Mouse (Mus musculus) layer of hippocampus, postnatal 14 days (tissue): ENCODE measurements around the gene Gm10964. TPM values are rescaled to one million over a fixed set of nuclear protein-coding genes. Genes with fewer than 3 reads are reported as not detected.

ENCODE experiments used
- DNase-seq, 2 experiments: peaks; one replicate each; pipeline ENCODE4 v3.0.0; 2021 to 2022; ENCODE audit warnings: low spot score in 2 of 2, mixed read lengths in 1 of 2
- long read RNA-seq, 2 experiments: library from polyadenylated mRNA; stranded (forward); transcript quantifications; one replicate each; pipeline ENCODE4 v2.0.0; 2021
- total RNA-seq, 2 experiments: library from RNA; stranded (reverse); gene quantifications; 2 replicates each; pipeline ENCODE4 v1.2.3; 2021

Gm10964 gene
- total RNA-seq, result not detected
- long read RNA-seq, experiment 1, partial matches to known transcripts, result 0 of 5 reads
- long read RNA-seq, experiment 1, other reads (novel, unspliced or antisense), result 5 of 5 reads
- long read RNA-seq, experiment 2, partial matches to known transcripts, result 0 of 7 reads
- long read RNA-seq, experiment 2, other reads (novel, unspliced or antisense), result 7 of 7 reads

DNA sequence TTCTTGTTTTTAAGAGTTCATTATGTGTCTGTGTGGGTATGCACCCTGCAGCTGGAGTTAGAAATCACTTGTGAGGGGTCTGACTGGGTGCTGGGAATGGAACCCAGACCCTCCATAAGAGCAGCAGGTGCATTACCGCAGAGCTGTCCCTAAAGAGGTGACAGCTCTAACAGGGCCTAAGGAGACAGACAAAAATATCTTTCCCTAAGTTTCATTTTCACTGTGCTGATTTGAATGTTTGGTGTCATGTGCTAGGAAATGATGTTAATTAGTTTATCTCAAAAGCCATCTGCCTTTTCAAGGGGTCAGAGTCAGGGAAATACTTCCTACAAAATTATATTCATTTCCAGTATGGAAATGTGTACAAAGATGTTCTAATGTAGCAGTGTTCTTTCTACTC is at the start of gene Gm10964:
Gene Gm10964, plus strand, starts transcription at position 38 of the 400 bp plus-strand sequence.
- DNase-seq, result no peak

DNA sequence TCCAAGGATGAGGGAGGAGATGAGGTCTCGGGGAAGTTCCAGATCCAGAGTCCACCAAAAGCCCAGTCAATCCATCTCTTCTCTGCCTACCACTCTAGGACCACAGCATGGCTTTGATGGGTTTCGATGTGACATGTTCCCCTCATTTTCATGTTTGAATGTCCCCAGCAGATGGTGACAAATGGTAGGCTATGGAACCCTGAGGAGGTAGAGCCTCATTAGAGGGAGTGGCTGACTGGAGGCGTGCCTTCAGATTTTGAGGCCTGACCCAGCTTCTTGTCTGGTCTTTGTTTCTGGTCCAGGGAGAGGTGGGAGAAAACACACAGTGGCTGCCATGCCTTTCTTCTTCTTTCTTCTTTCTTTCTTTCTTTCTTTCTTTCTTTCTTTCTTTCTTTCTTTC is 48.7 kb upstream of the Gm10964 start:
- DNase-seq, result peak in 1 of 2 experiments; percentile 16

DNA sequence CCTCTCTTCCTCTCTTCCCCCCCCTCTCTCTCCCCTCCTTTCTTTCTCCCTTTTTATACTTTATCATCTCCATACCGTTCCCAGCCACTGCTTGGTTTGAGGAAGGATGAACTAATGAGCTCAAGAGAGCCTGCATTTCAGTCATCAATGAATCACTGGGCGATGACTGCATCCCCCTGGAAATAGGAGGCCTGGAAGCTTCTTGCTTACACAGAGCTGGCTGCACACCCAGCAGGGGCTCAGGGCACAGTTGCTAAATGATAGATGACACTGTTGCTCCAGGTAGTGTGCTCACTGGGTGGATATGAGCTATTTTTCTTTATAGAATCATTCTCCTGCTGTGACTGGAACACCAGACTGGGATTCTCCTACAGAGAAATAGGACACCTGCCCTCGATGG is 43.6 kb upstream of the Gm10964 start:
- no peak for DNase-seq

DNA sequence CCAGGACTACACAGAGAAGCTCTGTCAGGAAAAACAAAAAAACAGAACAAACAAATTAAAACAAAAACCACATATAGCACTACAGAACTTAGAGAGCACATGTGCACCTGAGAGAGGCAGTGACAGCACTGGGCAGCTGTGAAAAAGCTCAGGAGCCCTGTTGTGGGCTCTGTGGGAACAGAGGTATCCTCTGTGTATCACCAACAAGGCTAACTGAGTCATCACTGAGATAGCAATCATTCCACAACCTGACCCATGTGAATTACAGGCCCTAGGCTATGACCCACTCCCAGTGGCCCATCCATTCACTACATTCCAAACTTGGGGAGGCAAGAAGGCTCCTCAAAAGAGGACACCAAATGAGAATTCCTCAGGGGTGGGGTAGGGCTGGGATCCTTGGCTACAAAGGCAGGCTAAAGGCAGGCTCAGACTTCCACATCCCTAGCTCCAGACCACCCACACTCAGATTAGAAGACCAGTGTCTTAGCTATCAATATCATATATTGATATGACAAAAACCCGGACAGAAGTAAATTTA is 42.7 kb upstream of the Gm10964 start:
- DNase-seq, result no peak

DNA sequence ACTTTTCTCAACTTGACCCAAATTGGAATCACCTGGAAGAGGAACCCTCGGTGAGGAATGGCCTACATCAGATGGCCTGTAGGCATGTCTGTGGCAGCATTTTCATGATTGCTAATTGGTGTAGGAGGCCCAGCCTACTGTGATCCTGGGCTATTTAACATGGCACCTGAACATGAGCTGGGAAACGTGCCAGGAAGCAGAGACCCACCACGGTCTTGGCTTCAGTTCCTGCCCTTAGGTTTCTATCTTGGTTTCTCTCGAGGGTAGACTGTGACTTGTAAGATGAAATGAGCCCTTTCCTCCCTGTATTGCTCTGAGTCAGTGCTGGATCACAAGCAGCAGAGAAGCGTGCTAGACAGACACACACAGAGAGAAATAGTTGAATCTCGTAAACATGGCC is 34.5 kb upstream of the Gm10964 start:
- DNase-seq, result no peak

DNA sequence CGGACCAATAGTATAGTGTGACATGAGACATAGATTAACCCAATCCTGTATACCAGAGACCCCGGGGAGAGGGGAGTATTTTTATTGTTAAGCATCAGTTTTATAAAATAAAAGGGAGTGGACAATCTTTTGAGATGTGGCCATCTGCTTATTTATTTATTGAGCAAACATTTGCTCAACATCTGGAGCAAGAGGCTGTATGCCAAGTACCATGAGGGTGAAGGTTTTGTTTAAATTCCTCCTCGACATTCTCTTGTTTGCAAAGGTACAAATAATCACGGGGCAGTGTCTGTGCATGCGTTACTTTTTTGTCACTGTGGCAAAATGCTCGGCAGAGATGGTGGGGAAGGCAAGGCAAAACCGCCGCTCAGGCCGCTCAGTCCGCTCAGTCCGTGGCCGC is 33.7 kb upstream of the Gm10964 start:
- DNase-seq, result no peak

DNA sequence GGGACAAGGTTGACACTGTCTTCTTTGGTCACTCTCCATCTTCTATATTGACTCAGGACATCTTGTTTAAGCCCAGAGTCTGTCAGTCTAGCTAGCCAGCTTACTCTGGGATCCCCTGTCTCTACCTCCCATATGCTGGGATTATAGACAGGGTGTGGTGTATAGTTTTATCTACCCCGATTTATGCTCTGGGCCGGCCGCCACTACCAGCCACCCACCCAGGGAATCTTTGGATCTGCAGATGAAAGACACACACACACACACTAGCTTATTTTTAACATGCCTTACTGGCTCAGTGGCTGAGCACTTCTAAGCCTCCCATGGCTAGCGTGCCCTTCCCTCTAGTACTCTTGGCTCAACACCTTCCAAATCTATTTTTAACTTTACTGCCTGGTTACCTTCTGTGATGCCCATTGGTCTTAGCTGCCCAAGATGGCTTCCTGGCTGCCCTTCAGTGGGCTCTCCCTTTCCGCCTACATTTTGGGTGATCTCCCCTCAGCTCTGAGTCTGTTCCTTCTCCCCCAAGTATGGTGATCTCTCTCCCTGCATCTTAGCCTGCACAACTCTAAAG is 29.6 kb upstream of the Gm10964 start:
- DNase-seq, result no peak

DNA sequence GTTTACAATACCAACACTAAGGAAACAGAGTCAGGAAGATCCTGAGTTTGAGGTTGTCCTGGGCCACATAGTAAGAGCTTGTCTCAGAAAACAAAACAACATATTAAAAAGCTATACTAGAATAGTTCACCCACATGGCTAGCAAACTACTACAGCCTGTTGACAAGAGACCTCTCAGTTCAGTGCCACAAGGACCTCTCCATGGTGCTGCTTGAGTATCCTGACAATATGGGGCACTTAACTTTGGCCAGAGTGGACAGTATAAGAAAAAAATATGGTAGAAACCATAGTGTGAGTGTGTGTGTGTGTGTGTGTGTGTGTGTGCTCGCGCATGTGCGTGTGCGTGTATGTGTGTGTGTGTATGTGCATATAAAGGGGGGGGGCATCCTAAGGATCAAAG is 27.0 kb upstream of the Gm10964 start:
- no peak for DNase-seq

DNA sequence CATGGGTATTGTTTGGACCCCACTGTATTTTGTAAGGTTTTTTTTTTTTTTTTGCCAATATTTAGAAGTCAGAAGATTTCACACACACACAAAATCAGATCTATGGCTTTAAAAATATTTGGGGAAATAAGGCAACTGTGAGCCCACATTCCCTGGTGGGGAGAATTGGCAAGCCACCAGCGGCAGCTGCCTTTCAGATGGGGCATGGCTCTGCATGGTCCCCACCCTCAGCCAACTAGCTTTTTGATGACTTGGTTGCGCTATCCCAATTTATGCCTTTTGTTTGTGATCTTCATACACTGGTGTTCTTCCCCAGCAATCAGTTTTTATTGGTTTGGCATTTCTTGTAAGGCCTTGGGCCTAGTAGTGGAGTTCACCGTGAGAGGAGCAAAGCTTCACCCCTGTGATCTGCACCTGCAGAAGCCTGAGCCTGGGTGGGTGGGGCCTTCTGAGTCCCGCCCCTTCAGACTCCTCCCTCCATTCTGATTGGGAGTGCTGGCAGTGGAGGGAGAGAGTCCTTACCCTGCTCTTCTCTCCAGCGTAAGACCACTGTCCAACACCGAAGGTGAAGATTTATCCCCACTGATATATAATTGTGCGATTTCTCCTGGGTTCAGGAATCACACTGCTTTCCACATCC is 24.8 kb upstream of the Gm10964 start:
- no peak for DNase-seq

DNA sequence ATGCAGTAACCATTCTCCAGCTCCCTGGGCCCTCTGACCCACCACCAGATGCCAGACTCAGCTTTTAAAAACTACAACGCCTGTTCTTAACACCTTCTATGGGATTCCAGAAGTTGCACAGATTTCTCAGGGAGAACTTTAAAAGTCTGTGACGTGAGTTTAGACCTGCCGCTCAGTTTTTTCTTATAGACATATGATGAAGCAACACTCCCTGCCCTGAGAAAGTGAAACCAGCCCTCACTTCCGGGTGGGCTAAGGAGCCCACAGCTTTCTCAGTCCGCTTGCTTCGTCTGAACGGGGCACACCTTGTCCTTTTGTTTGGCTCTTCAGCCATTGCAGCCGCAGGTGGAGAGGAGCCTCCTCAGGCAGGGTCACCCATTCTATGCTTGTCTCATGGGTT is 24.2 kb upstream of the Gm10964 start:
- no peak for DNase-seq

DNA sequence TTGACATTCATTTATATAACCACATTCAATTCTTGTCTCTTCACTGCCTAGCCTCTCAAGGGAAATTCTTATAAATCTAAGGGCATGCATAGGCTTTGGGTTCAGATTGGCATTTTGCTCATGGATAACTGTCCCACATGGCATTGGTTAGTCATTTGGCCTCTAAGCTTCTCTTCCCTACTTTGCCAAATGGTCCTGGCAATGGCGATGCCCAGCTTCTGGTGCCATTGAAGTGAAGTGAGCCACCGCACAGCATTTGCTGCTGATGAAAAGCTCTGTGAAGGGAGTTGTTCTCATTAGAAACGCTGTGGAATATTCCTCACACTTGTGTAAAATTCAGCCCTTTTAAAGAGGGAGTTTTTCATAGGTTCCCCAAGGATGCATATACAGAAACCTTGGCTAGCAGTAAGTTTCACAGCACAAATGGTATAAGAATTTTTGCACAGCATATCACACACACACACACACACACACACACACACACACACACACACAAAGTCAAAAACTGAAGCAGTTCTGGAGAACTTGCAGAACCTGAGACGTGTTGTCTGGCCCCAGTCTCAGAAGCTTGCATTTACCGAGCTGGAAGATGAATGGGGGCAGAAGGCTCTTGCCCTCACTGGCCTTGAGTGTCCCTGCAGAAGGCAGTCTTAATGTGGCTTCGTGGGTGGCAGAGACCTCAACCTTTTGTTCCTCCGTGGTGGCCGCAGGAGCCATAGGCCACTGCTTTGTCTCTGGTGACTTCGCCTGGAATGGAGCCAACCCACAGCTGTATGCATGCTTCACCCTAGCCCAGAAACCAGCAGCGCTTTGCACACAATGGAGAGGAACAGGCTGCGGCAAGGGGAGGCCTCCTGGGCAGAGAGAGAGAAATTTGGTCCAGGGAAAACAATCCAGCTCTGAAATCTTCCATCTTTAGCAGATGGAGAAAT is 23.1 kb upstream of the Gm10964 start:
- DNase-seq, result no peak

DNA sequence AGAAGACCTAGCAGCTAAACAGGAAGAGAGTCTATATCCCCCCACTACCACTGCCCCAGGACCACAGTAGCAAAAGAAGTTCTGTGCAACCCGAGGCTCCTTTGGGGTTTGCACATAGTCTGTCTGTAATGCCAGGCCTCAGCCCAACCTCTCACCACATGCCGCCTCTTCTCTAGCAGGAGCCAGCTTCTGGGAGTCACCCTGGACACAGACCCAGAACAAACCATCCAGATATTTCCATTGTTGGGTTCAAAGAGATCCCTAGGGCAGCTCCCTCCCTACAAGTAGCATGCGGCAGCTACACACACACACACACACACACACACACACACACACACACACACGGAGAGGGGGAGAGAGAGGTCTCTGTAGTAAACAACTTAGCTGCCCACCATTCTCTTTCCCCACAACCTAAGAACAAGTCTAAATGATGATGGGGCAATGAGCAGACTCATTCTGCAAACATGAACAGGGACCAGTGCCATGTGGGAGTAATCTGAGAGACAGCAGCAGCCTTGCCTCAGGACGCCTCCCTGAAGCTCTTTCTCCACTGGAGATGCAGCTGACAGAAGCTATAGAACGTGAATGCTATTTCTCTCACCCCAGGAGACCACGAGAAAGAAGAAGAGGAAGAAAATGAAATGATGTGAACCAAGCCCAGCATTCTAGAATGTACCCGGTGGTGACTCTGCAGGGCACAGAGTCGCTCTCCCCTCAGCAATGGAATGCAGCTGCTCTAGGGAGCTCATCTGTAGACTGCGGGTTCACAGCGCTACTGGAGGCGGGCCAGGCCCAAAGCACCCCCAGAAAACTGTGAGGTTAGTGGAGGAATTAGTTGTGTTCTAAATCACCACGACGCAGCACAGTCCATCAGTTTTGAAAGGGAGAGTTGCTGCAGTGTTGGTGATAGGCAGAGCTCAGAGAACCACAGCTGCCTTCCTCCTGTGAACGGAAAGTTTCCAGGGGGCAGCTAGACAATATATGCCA is 22.1 kb upstream of the Gm10964 start:
- no peak for DNase-seq

DNA sequence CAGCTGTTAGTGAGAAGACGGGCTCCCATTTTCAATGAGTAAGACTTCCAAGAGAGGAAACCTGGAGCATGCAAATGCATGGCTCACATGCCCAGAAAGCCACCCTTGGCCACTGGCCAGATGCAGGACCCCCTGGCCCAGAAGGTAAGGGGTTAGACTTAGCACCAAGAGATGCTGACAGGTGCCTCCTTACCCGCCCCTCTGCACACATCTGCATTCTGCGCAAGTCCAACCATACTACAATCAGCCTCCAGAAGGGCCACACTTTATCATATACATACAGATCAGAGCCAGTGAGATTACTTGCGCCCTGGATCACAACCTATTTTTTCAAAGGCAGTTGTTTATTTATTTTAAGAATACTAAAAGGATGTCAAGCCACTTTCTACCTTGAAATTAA is 20.4 kb upstream of the Gm10964 start:
- DNase-seq, result no peak

DNA sequence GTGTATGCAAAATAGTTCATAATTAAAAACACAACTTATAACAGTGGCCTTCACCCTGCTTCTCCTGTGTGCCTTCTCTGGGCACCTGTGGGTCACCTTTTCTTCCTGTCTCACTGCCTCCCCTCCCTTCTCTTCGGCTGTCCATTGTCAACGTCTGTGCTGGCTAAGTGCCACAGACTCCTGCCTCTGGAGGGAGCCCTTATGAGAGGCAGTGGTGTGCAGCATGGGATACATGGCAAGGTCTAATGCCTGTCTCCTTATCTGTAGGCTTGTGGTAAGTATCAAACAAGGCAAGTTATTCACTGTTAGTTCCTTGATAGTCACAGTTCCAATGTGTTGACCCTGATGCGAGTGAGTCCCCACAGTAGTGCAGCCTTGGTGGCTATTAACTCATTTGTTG is 15.0 kb upstream of the Gm10964 start:
- no peak for DNase-seq

DNA sequence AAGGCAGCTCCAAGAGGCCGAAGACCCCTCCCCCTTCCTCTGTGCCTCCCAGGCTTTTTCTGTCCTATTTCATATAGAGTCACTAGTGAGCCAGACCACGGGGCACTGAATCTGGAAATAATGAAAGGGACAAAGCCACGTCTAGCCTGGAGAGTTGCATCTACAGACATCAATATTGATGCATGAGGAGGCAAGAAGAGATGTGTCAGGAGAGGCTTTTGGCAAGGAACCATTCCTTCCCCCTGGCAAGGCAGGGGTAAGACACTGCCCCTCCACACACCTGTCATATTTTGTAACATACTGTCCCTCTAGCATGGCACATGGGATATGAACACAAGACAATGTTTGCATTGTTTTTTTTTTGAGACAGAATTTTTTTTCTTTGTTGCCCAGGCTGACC is 12.5 kb upstream of the Gm10964 start:
- DNase-seq, result no peak

DNA sequence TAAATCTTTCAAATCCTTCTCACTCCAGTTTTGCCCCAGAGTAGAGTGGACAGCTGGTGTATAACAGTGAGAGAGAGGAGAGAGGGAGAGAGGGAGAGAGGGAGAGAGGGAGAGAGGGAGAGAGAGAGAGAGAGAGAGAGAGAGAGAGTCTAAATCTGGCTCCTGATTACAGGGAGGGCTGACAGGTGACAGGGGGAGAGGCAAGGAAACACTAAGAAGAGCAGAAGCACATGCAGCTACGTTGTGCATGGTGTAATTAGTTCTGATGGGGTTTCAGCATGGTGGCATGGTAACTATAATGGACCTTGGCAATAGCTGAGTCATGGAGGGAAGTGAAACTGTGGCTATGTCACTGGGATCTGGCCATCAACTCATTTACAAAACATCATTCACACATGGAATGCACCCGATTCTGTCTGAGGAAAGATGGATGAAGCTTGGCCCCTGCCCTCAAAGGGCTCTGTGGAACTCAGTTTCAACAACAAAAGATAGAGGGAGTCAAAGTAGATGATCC is 11.3 kb upstream of the Gm10964 start:
- no peak for DNase-seq

DNA sequence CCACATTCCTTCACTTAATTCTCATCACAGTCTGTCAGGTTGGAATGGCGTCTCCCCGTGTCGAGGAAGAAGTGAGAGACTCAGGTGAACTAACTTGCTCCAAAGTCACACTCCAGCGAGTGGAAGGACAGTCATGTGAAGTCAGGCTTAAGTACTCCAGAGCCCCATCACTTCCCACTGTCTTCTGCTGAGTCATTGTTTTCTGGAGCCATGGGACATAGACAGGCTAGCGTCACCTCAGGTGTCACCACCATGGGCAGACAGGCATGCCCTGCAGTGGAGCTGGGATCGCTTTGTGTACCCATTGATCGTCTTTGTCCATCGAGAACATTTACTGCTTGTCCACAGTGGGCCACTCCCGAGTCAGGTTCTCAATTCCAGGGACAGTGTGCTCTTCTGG is 9.3 kb upstream of the Gm10964 start:
- no peak for DNase-seq

DNA sequence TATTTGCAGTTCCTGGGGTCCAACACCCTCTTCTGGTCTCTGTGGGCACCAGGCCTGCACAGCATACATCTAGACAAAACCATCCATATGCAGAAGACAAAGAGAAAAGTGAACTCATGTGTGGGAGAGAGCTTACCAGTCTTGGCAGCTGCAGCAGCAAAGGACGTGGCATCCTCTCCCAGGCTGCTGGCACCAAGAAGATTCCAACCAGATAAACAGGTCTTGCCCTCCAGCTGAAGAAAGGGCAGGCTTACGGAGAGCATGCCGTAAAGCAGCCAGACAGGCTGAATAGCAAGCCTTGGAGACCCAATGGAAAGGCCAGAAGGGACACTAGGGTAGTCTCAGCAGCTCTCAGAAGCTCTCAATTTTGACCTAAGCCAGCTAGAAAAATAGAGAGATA is 7.0 kb upstream of the Gm10964 start:
- DNase-seq, result no peak

DNA sequence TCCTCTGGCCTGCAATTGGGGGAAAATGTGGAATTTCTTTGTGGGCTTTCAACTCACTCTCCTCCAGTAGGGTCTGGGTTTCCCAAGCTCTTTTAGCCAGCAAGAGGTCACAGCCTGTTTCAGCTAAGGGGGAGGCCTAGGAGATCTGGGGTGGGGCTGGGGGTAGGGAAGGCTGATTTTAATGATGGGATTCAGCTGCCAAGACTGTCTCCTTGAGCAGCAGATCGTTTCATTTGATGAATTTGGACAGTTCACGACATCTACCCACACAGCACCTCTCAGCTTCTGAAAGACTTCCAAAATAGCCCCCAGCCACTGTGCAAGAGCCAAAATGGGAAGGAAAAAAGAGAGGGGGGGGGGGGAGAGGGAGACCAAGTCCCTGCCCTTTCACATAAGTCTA is 6.0 kb upstream of the Gm10964 start:
- DNase-seq, result no peak
